Mouse (Mus musculus) erythroblast, embryonic 14.5 days (primary cell): ENCODE data around the gene Sat2. TPM values are rescaled to one million over a fixed set of nuclear protein-coding genes. Genes with fewer than 3 reads are reported as not detected.

ENCODE experiments used
- H3K27me3 ChIP-seq: 2 replicates; pipeline ENCODE4 v1.6.1; 2012; ENCODE audit warnings: inconsistent platforms; ENCODE audit not compliant: control insufficient read depth
- H3K36me3 ChIP-seq: 2 replicates; pipeline ENCODE4 v1.6.1; 2012; ENCODE audit warnings: mild to moderate bottlenecking, inconsistent platforms; ENCODE audit not compliant: control insufficient read depth
- H3K4me1 ChIP-seq: 2 replicates; pipeline ENCODE4 v1.6.1; 2012; ENCODE audit warnings: inconsistent platforms; ENCODE audit not compliant: control insufficient read depth
- H3K4me3 ChIP-seq: replicated peaks from 2 replicates; pipeline ENCODE3; 2012; ENCODE audit warnings: moderate library complexity, mild to moderate bottlenecking, inconsistent platforms
- H3K9me3 ChIP-seq: 2 replicates; pipeline ENCODE4 v1.6.1; 2012; ENCODE audit warnings: low read length, inconsistent platforms, mixed read lengths; ENCODE audit not compliant: control insufficient read depth
- GATA1 ChIP-seq: IDR thresholded peaks from 2 replicates; pipeline ENCODE4 v1.6.1; 2012; ENCODE audit warnings: low read length, inconsistent platforms, mixed read lengths
- TAL1 ChIP-seq: IDR thresholded peaks from 3 replicates; pipeline ENCODE4 v1.6.1; 2012; ENCODE audit warnings: low read length, inconsistent platforms, mixed read lengths
- polyA plus RNA-seq: library from polyadenylated mRNA; stranded (reverse); fragments of >175 nt; gene quantifications from 2 replicates; pipeline ENCODE4 v1.2.3, GENCODE M21; 2012

The Sat2 gene
- not detected in 2 replicates for polyA plus RNA-seq

DNA sequence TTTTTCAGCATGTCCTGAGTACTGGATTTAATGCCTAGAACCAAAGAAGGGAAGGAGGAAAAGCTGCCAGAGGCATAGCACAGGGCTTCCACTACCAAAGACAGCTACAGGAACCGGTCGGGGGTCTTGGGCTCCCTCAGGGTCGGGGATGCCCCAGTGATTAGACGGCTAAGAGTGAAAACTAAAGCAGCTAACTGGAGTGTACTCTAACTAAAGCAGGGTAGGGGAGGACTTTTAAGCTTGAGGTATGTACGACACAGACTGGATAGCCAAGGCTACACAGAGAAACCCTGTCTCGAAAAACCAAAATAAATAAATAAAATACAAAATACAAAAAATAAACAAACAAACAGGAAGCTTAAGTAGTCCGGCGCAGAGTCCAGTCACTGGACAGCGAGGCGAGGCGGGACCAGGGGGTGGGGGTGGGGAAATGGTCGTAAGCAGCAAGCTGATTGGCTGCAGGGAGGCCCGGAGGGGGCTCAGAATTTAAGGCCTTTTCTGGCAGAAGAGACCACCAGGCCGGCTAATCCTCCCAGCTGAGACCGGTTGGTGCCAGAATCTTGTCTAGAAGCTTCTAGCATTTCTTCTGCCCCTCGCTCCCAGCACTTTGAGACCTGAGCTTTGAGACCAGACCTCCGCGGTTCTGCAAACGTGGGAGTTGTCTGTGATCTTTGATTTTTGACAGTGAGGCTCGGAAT lies at the start of gene Sat2:
Gene Sat2, plus strand, starts transcription at position 454 of the 698 bp plus-strand sequence.
- TF ChIP-seq GATA1 (no peak), TAL1 (no peak)
- Histone ChIP-seq H3K4me1 (peaks cover 45% of the 10 kb centered on the region), H3K36me3 (no peaks in the 10 kb centered on the region), H3K4me3 (peak within 1 kb of the TSS; percentile 63), H3K27me3 (peaks cover 4% of the 10 kb centered on the region), H3K9me3 (no peaks in the 10 kb centered on the region)

DNA sequence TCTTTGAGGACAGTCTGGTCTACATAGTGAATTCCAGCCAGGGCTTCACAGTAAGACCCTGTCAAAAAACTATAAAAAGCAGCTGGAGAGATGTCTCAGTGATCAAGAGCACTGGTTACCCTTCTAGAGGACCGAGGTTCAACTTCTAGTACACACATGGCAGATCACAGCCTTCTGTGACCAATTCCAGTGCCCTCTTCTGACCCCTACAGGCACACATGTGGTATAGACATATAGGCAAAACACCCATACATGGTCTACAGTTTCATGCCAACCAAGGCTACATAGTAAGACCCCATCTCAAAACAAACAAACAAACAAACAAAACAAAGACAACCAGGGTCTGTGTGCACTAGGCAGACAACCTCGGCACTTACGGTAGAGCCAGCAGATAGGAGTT lies 46.6 kb upstream of the Sat2 start:
- peaks cover 84% of the 10 kb centered on the region for H3K4me1 ChIP-seq
- no peak overlapping the region for H3K4me3 ChIP-seq
- peaks cover 79% of the 10 kb centered on the region for H3K36me3 ChIP-seq
- no peaks in the 10 kb centered on the region for H3K9me3 ChIP-seq
- TF ChIP-seq GATA1 (no peak), TAL1 (no peak)
- no peaks in the 10 kb centered on the region for H3K27me3 ChIP-seq

DNA sequence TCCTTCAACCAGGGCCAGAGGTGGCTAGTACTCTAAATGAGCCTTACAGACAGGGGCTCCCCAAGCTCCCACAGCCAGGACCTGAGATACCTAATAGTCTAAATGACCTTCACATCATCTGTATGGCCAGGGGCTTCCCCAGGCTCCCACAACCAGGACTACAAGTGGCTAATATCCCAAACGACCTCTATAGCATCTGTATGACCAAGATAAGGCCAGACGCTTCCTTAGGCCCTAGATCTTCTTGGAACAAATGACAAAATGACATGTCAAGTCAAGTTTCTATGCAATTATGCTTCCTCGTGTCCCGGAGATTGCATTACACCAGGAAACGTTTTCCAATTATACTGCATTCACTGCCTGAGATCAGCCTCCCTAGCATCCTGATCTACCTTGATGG lies 45.5 kb upstream of the Sat2 start:
- H3K4me1 ChIP-seq: peaks cover 78% of the 10 kb centered on the region
- H3K4me3 ChIP-seq: peak overlapping the region; percentile 85
- TF ChIP-seq TAL1: peak; percentile 38; the same call in 1 of the 3 replicates
- no peak for TF ChIP-seq GATA1
- H3K27me3 ChIP-seq: no peaks in the 10 kb centered on the region
- peaks cover 68% of the 10 kb centered on the region for H3K36me3 ChIP-seq
- no peaks in the 10 kb centered on the region for H3K9me3 ChIP-seq

DNA sequence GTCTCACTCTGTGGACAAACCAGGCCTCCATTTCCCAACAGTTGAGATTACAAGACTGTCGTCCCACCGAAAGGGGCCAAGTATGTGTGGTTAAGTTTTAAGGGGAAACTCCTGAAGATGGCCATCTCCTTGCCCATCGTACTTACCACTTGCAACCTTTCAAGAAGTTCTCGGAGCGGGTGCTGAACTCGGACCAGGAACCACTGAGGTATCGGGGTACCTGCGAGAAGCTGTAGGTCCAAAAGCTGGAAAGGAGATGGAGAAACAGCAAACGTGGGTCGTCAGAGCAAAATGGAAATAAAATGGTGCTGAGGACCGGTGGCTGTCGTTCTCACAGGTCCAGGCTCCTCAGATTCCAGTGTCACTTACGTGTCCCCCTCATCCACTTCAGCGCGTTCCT lies 43.5 kb upstream of the Sat2 start:
- H3K27me3 ChIP-seq: no peaks in the 10 kb centered on the region
- no peaks in the 10 kb centered on the region for H3K9me3 ChIP-seq
- H3K4me3 ChIP-seq: peak overlapping the region; percentile 85
- peaks cover 74% of the 10 kb centered on the region for H3K4me1 ChIP-seq
- TF ChIP-seq GATA1: no peak
- no peak for TF ChIP-seq TAL1
- peaks cover 58% of the 10 kb centered on the region for H3K36me3 ChIP-seq

DNA sequence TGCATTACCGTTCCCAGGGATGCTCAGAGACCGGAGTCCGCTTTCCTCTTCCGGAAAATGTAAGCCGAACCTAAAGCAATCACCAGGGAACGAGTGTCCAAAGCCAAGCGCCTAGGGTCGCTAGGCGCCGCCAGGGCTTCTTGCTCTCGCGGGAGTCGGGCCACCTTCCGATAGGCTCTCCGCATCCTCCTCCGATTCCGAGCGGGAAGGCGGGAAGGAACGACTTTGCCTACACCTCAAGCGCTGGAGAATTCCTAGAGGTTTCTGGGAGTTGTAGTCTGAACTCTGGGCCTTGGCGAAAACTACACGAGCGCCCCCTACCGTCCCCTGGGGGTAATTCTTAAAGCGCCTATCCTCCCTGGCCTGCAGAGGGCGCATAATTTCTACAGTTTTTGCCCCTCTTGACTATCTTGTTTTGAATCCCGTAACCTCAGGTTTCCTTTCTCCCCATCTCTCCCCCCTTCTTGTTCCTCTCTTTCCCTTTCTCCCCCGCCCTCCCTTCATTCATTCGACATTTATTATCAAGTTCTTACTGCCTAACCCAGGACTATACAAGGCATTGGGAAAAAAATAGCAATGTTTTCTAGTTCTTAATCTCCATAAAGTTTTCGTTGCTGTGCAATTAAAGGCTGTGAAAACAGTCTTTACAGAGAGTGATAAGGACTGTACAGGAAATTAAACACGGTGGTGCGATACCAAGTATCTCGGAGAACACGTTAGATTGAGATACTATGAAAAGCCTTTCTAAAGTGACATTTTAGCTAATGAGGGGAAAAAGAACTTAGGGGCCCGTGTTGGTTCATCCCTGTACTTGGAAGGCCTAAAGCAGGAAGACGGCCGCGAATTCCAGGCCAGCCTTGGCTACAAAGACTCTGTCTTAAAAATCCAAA lies 42.5 kb upstream of the Sat2 start:
- peaks cover 58% of the 10 kb centered on the region for H3K36me3 ChIP-seq
- no peaks in the 10 kb centered on the region for H3K27me3 ChIP-seq
- TF ChIP-seq GATA1: no peak
- TF ChIP-seq TAL1: no peak
- H3K4me3 ChIP-seq: peak overlapping the region; percentile 85
- peaks cover 78% of the 10 kb centered on the region for H3K4me1 ChIP-seq
- H3K9me3 ChIP-seq: no peaks in the 10 kb centered on the region

DNA sequence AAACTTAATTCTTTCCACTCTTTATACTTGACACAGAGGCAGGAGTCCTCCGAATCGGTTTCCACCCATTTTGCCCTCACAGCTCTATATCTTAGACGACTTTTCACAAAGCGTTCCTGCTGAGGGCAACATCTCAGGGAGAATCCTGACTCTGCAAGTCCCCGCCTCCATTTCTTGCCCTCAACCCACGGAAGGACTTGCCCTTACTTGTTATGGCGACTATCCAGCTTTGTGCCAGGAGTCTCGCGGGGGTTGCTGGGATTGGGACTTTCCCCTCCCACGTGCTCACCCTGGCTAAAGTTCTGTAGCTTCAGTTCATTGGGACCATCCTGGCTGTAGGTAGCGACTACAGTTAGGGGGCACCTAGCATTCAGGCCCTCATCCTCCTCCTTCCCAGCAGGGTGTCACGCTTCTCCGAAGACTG lies 41.7 kb upstream of the Sat2 start, which contains the start of the genes Wrap53 and Trp53:
Gene Wrap53, minus strand, starts transcription at position 165 of the 424 bp plus-strand sequence.
Gene Trp53, plus strand, starts transcription at position 269 of the 424 bp plus-strand sequence.
- H3K4me3 ChIP-seq: peak within 1 kb of the TSS; percentile 85
- H3K4me1 ChIP-seq: peaks cover 78% of the 10 kb centered on the region
- H3K27me3 ChIP-seq: no peaks in the 10 kb centered on the region
- H3K9me3 ChIP-seq: no peaks in the 10 kb centered on the region
- no peak for TF ChIP-seq GATA1
- TF ChIP-seq TAL1: no peak
- peaks cover 55% of the 10 kb centered on the region for H3K36me3 ChIP-seq

DNA sequence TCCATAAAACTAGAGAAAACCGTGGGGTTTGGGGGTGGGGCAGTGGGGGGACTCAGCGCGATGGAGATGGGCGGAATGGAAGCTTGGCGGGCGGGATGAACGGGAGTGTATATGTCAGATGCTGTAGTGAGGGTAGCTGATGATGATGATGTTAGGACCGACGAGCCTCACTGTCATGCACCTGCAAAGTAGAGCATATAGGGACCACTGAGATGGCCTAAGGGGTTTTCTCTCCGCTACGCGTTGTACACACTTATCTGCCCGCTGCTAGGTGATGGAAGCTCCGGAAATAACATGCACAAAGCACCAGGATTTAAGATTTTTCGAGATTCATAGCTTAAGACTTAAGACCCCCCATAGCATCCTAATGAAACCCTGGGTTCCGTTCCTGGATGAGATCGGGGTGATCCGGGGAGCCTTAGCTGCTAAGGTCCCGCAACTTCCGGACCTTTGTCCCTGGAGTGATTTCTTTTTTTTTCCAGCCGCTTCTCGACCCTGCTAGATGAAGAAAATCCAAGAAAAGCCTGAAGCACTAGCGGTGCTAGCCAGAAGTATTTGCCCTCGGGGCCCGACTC lies 41.2 kb upstream of the Sat2 start:
- peaks cover 78% of the 10 kb centered on the region for H3K4me1 ChIP-seq
- no peaks in the 10 kb centered on the region for H3K27me3 ChIP-seq
- H3K36me3 ChIP-seq: peaks cover 49% of the 10 kb centered on the region
- no peaks in the 10 kb centered on the region for H3K9me3 ChIP-seq
- H3K4me3 ChIP-seq: peak overlapping the region; percentile 85
- TF ChIP-seq GATA1: no peak

DNA sequence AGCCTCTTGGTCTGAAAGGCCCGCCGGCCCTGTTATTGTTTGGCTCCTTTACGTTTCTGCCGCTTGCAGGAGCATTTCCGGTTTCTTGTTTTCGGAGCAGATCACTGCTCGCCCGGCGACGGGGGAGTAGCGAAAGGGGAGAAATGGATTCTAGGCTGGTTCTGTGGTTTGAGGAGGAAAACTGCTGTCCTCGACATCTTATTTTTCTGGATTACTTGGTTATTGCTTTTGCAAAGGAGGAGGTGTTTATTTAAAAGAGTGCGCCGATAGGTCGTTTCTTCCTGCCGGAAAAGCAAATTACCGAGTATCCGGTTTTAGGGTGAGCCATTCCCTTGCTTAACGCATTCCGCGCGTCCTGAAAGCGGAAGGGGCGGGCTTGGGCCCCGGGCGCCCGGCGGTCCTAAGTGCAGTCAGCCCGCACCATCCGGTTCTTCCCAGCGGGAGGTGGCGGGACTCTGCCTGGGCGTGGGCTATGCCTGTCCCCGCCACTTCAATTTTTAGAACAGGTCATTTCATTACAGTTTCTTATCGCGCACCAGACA lies 40.6 kb upstream of the Sat2 start:
- Histone ChIP-seq H3K36me3 (peaks cover 45% of the 10 kb centered on the region), H3K4me1 (peaks cover 79% of the 10 kb centered on the region), H3K4me3 (peak overlapping the region; percentile 85), H3K9me3 (no peaks in the 10 kb centered on the region), H3K27me3 (no peaks in the 10 kb centered on the region)
- no peak; the same call in 1 of the 2 replicates for TF ChIP-seq GATA1
- TF ChIP-seq TAL1: no peak
